Mouse (Mus musculus): ENCODE measurements at regions not wholly inside any gene's neighbourhood (a gene's known extent, or its start where the extent isn't known, plus 50 kb on each side); places are given as distances from the start of the nearest gene placed in this dataset.

DNA sequence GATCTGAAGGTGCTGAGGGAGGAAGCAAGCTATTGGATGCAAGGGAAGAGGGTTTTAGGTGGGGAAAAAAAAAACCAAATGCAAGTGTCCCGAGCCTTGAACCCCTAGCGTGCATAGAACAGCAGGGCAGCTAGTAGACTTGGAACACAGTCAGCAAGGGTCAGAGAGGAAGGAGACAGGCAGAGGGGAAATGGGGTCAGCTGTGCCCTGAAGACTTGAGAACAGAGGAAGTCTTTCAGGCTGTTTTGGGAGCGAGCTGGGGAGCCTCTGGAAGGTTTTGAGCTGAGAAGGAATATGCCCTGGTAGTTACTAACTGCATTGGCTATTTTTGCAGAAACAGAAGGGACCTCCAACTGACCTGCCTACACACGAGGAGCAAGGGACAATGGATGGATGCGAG, 149.5 kb downstream of the Pten start:
- TF ChIP-seq POLR2A (IDR thresholded peaks at IDR 0.05; ENCODE audit: extremely low read depth, insufficient read depth, low read length) (no peak), CTCF (IDR thresholded peaks at IDR 0.05; ENCODE audit: extremely low read depth, insufficient read depth, low read length) (no peak)
